Mouse (Mus musculus): ENCODE results near the gene Inpp4a.

DNA sequence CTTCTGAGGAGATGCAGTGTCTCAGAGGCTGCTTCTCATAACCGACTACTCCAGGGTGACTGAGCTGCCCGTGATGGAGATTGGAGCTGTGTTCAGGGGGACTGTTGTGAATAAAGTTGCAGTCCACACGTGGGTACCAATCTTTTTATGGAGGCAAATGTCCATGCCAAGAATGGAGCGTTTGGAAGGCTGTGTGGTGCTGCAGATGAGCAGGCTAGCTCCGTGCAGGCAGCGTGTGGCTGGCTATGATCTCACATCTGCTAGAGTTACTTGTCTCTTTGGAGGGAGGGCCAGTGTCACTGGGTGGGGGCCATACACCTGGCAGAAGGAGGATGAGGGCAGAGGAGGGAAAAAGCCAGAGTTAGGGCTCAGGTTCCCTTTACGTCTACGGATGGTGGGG is 59.0 kb downstream of the Inpp4a start:
- TF ChIP-seq CHD2 (IDR thresholded peaks at IDR 0.05; ENCODE audit: low read depth, low read length) (no peak), HCFC1 (IDR thresholded peaks at IDR 0.05; ENCODE audit: borderline replicate concordance, insufficient read depth, low read length) (no peak), MAFK (IDR thresholded peaks at IDR 0.05; ENCODE audit: insufficient read depth, low read depth, low read length) (no peak)
